Mouse (Mus musculus) ES-Bruce4 (cell line): ENCODE data around the gene Zfp991.
"Not testable (repeated sequence)": the region's sequence is repeated elsewhere in the genome, so short reads cannot be mapped to it uniquely, and the experiment has no call there.

Experiments used
- CTCF ChIP-seq: IDR thresholded peaks from one replicate; pipeline ENCODE4 v1.8.1; 2011; ENCODE audit warnings: low read depth, low read length
- EP300 ChIP-seq: IDR thresholded peaks from 2 replicates; pipeline ENCODE4 v1.6.1; 2011; ENCODE audit warnings: low read depth, low read length; ENCODE audit not compliant: insufficient read depth

GRCm38 (mm10) chr4:147181969-147182705 lies 50.3 kb downstream of the Zfp991 start:
- not testable (repeated sequence) for TF ChIP-seq CTCF, EP300
